Mouse (Mus musculus) stomach, postnatal 0 days (tissue): ENCODE measurements around the gene Srpk1.

ENCODE experiments used
- CTCF ChIP-seq: IDR thresholded peaks from 2 replicates; pipeline ENCODE4 v1.5.1; 2016; ENCODE audit warnings: antibody characterized with exemption, low read depth, mild to moderate bottlenecking, moderate library complexity
- EP300 ChIP-seq: optimal IDR thresholded peaks from 2 replicates; pipeline ENCODE3; 2016; ENCODE audit warnings: antibody characterized with exemption

DNA sequence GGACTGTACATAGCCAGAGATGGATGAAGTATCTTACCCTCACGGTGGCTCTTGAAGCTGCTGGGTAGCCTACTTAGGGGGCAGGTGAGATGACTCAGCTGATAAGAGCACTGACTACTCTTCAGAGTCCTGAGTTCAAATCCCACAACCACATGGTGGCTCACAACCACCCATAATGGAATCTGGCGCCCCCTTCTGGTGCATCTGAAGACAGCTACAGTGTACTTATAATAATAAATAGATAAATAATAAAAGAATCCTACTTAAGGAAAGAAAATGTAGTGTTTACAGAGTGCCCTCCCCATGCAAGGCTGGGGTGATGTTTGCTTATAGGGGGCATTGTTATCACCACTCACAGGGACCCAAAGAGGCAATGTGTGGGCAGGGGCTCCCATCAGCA lies 41.5 kb downstream of the Srpk1 start:
- TF ChIP-seq CTCF: peak; percentile 41
- TF ChIP-seq EP300: no peak
